Comparison of ENCODE assay signal across 9 mouse cellular contexts in the genomic region with DNA sequence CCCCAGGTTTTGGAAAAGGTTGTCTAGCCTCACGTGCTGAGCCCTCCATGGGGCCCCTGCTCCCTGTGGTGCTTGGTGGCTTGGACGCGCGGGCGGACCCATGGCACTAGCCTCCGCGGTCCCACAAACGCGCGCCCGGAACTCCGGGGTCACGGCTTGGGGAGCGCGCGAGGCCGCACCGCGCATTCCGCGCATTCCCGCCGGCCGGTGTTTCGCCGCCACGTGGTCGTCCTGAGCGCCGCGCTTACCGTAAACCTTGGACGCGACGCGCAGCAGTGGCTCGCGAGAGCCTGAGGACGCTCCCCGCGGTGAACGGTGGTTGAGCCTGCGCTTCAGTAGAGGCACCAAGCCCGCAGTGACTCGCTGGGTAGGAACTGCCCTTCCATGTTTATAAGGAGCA. TPM values are rescaled to one million over a fixed set of nuclear protein-coding genes. Genes with fewer than 3 reads are reported as not detected.
DNase-seq lines count a peak whose midpoint lies in the region; ATAC-seq lines count a peak whose summit lies in the region.
"Had no signal": no experiment of that assay in that cellular context is flagged by ENCODE, and none has a peak within 500 bp of the region (broad histone marks: within the 10 kb centered on the region; RNA-seq: fewer than 3 reads in every experiment).

No protein-coding gene starts in this region.

- intact Hi-C loops in left cerebral cortex, postnatal 4 days (cut with DNase I), result no loop called here

- H3K27ac ChIP-seq in hindbrain, embryonic 13.5 days, result no peak overlapping the region

- ATAC-seq in hindbrain, embryonic 13.5 days (ENCODE audit: low FRiP score), result peak; percentile 21
- peak; percentile 80 for ATAC-seq in megakaryocyte-erythroid progenitor cell, adult 5-6 weeks (replicated peaks; ENCODE audit: low FRiP score, low TSS enrichment, poor library complexity, severe bottlenecking)

- WGBS in hindbrain, embryonic 13.5 days, result under 1% methylated on average over 45 of the region's 45 CpGs

- H3K9ac ChIP-seq in hindbrain, embryonic 13.5 days, result peak overlapping the region; percentile 66

- no peaks in the 10 kb centered on the region for H3K36me3 ChIP-seq in hindbrain, embryonic 13.5 days

- peaks cover 55% of the 10 kb centered on the region for H3K4me1 ChIP-seq in hindbrain, embryonic 13.5 days (replicated peaks)

- H3K27me3 ChIP-seq in hindbrain, embryonic 13.5 days, result peaks cover 69% of the 10 kb centered on the region

- no peaks in the 10 kb centered on the region for H3K9me3 ChIP-seq in hindbrain, embryonic 13.5 days

- peak overlapping the region; percentile 46 for H3K4me3 ChIP-seq in hindbrain, embryonic 13.5 days

- peak overlapping the region; percentile 91 for H3K4me2 ChIP-seq in hindbrain, embryonic 13.5 days

- DNase-seq in adrenal gland, adult (ENCODE audit: inconsistent age in 2 of 2, low spot score in 1 of 2), result peak; percentile 87 to 93
- no peak for DNase-seq in adrenal gland, postnatal 4 days (ENCODE audit: low spot score in 2 of 2)
- DNase-seq in c-Kit-positive CD71-positive TER-119-positive erythroid progenitor cells, embryonic 14.5 days (ENCODE audit: low spot score), result peak; percentile 29
- DNase-seq in frontal cortex, postnatal 36 days (ENCODE audit: low spot score in 2 of 2), result peak; percentile 72 to 76
- peak; percentile 78 for DNase-seq in left cerebral cortex, postnatal 4 days
- peak; percentile 45 to 77 for DNase-seq in spleen, postnatal 4 days (ENCODE audit: low spot score in 2 of 2)

RNA-seq across cellular contexts. Expression of gene Ccnd1, which starts 3.5 kb away (rescaled TPM):
- 100 to 1,000 TPM; 110 to 132 TPM for total RNA-seq in adrenal gland, postnatal 4 days (2021)
- polyA plus RNA-seq in hindbrain, embryonic 13.5 days (2015; fragmentation: Nextera tagmentation; extraction: Ambion mirVana), result 51.2 and 54.9 TPM in 2 replicates
- total RNA-seq in left cerebral cortex, postnatal 4 days (2021), result 10 to 100 TPM; 27.5 to 30.5 TPM
- 3.8 and 5.3 TPM in 2 replicates for total RNA-seq in megakaryocyte-erythroid progenitor cell, adult 5-6 weeks (2014; fragmentation: Nextera tagmentation)
- 5.9 and 6.7 TPM in 2 replicates for total RNA-seq in megakaryocyte-erythroid progenitor cell, adult 5-6 weeks (2017)

RNA-seq across cellular contexts. Expression of gene LTO1, which starts 28.4 kb away (rescaled TPM):
- total RNA-seq in adrenal gland, postnatal 4 days (2021), result 10 to 100 TPM; 27.6 to 32.9 TPM
- polyA plus RNA-seq in hindbrain, embryonic 13.5 days (2015; fragmentation: Nextera tagmentation; extraction: Ambion mirVana), result 33.8 and 38.4 TPM in 2 replicates
- total RNA-seq in left cerebral cortex, postnatal 4 days (2021), result 10 to 100 TPM; 33.5 to 36.0 TPM
- total RNA-seq in megakaryocyte-erythroid progenitor cell, adult 5-6 weeks (2014; fragmentation: Nextera tagmentation), result 21.0 and 40.2 TPM in 2 replicates
- total RNA-seq in megakaryocyte-erythroid progenitor cell, adult 5-6 weeks (2017), result 27.1 and 30.4 TPM in 2 replicates

RNA-seq across cellular contexts. Expression of gene Fgf15, which starts 46.9 kb away (rescaled TPM):
- total RNA-seq in adrenal gland, postnatal 4 days (2021), result under 1 TPM in 1 of 2 experiments, not detected in 1; 0.53 TPM
- 40.1 and 66.5 TPM in 2 replicates for polyA plus RNA-seq in hindbrain, embryonic 13.5 days (2015; fragmentation: Nextera tagmentation; extraction: Ambion mirVana)
- total RNA-seq in left cerebral cortex, postnatal 4 days (2021), result under 1 TPM; 0.26 to 0.62 TPM
- not detected in 2 replicates for total RNA-seq in megakaryocyte-erythroid progenitor cell, adult 5-6 weeks (2014; fragmentation: Nextera tagmentation)
- 0.52 and 0.88 TPM in 2 replicates for total RNA-seq in megakaryocyte-erythroid progenitor cell, adult 5-6 weeks (2017)
- polyA plus RNA-seq: macrophage had no signal

Comparison
In these comparisons a context has a peak if more than half of its experiments do, and no peak if none do; other contexts are left out.
1. DNase-seq: peak in adrenal gland, adult (2 of 2), c-Kit-positive CD71-positive TER-119-positive erythroid progenitor cells, embryonic 14.5 days (single experiment), frontal cortex, postnatal 36 days (2 of 2), left cerebral cortex, postnatal 4 days (single experiment) and spleen, postnatal 4 days (2 of 2); none in adrenal gland, postnatal 4 days (0 of 2).